8 mouse cellular contexts compared by ENCODE assay signal in the genomic region with DNA sequence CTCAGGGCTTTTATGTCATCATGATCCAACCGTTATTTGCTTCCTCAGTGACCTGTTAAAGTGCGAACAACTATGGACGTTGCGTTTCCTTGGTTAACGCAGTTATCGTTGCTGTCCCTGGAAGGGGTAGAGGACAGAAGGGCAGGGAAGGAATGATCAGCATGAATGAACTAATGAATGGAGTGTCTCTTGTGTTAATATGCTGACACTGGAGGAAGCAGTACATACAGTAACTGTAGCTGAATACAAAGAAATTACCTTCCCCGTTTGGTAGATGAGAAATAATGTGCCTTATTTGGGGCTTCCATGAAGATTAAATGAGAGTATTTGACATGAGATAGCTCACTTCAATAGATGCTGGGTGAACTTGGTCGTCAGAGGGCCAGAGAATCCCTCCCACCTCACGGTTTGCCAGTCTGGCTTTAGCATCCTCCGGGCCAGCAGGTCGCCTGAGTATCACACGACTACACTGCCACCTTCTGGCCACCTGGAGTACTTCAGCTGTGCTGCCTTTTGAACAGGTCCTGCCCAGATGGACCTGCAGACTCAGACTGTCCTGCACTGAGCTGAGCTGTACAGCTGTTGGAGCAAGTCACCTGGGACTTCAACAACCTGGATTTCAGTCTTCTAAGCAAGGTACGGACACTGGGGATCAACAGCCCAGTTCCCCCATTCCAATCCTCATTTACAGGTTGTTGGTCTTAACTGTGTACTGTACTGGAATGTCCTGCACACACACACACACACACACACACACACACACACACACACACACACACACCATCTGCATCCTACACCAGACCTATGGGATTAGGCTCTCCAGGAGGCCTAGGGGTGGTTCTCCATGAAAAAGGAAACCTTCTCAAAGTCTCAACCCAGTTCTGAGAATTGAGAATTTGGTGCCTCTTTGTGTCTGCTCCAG. TPM values are rescaled to one million over a fixed set of nuclear protein-coding genes. Genes with fewer than 3 reads are reported as not detected.
DNase-seq lines count a peak whose midpoint lies in the region; ATAC-seq and TF ChIP-seq lines count a peak whose summit lies in the region.

No protein-coding gene starts in this region.

- peak; percentile 75 for DNase-seq in ES-CJ7 (ENCODE audit: low read depth, low spot score)
- DNase-seq in forebrain, embryonic 14.5 days (ENCODE audit: low spot score) = peak; percentile 89
- DNase-seq in heart, postnatal 36 days = peak; percentile 89 to 94
- peak; percentile 92 for DNase-seq in layer of hippocampus, adult 11-12 months (ENCODE audit: low spot score)
- DNase-seq in lung, embryonic 14.5 days = peak; percentile 94
- peak; percentile 47 for DNase-seq in ovary, adult 18-20 months (ENCODE audit: low spot score)
- DNase-seq in thymus, adult 18-20 months = peak; percentile 64 to 71

- ATAC-seq in cerebellum, adult (ENCODE audit: insufficient number of reproducible peaks, low FRiP score, low TSS enrichment) = peak; percentile 85
- ATAC-seq in forebrain, embryonic 14.5 days = peak; percentile 81
- ATAC-seq in lung, embryonic 14.5 days (ENCODE audit: insufficient read depth) = peak; percentile 69

- H3K9me3 ChIP-seq in forebrain, embryonic 14.5 days (replicated peaks; ENCODE audit: control insufficient read depth, low read length) = no peaks in the 10 kb centered on the region
- H3K9me3 ChIP-seq in lung, embryonic 14.5 days (ENCODE audit: low read depth, low read length) = no peaks in the 10 kb centered on the region

- H3K27me3 ChIP-seq in forebrain, embryonic 14.5 days (replicated peaks; ENCODE audit: control insufficient read depth, insufficient read depth, low read length) = no peaks in the 10 kb centered on the region
- H3K27me3 ChIP-seq in lung, embryonic 14.5 days (ENCODE audit: insufficient read depth, low read length) = no peaks in the 10 kb centered on the region

- intact Hi-C loops in heart, postnatal 36 days (cut with DNase I) = loop anchor here (1.0 to 5.0 kb wide), 5 partner anchors 75 to 605 kb away; a partner anchor contains a TSS

- H3K36me3 ChIP-seq in forebrain, embryonic 14.5 days (ENCODE audit: control insufficient read depth, insufficient read depth, low read length) = no peaks in the 10 kb centered on the region
- no peaks in the 10 kb centered on the region for H3K36me3 ChIP-seq in lung, embryonic 14.5 days (ENCODE audit: insufficient read depth)

- 51% methylated on average over 13 of the region's 13 CpGs for WGBS in forebrain, embryonic 14.5 days
- WGBS in lung, embryonic 14.5 days = 49% methylated on average over 13 of the region's 13 CpGs

- H3K4me1 ChIP-seq in forebrain, embryonic 14.5 days (ENCODE audit: control insufficient read depth, insufficient read depth, low read length) = 0 out of 2 replicates have a peak, but pooled peaks cover 2% of the 10 kb centered on the region
- H3K4me1 ChIP-seq in lung, embryonic 14.5 days (ENCODE audit: insufficient read depth) = 0 out of 2 replicates have a peak, but pooled peaks cover 3% of the 10 kb centered on the region

- no peak overlapping the region for H3K27ac ChIP-seq in forebrain, embryonic 14.5 days (ENCODE audit: low read depth, low read length)
- no peak overlapping the region for H3K27ac ChIP-seq in lung, embryonic 14.5 days (ENCODE audit: low read depth)

- H3K9ac ChIP-seq in forebrain, embryonic 14.5 days (ENCODE audit: low read length) = no peak overlapping the region
- no peak overlapping the region for H3K9ac ChIP-seq in lung, embryonic 14.5 days

- TF ChIP-seq CTCF in lung, embryonic 14.5 days (IDR thresholded peaks at IDR 0.05; ENCODE audit: low read depth) = peak; percentile 98

- no peak overlapping the region for H3K4me2 ChIP-seq in forebrain, embryonic 14.5 days (ENCODE audit: low read length)
- no peak overlapping the region for H3K4me2 ChIP-seq in lung, embryonic 14.5 days

- no peak overlapping the region for H3K4me3 ChIP-seq in forebrain, embryonic 14.5 days (ENCODE audit: low read depth, low read length)
- no peak overlapping the region for H3K4me3 ChIP-seq in lung, embryonic 14.5 days (ENCODE audit: low read depth, low read length)

RNA-seq across cellular contexts. Expression of a gene that starts 56.2 kb away (rescaled TPM):
- polyA plus RNA-seq in forebrain, embryonic 14.5 days (2014; fragmentation: Nextera tagmentation; extraction: Ambion mirVana) = 41.7 and 47.2 TPM in 2 replicates
- total RNA-seq in heart, postnatal 36 days (2021) = 10 to 100 TPM; 87.0 to 90.2 TPM
- polyA plus RNA-seq in lung, embryonic 14.5 days (2014; fragmentation: Nextera tagmentation; extraction: Ambion mirVana) = 133 and 139 TPM in 2 replicates
